Mouse (Mus musculus) brain, adult 2 months (tissue): ENCODE data around the gene Trpm5.

Experiments used
- DNase-seq: peaks from one replicate; pipeline ENCODE4 v3.0.0; 2011; ENCODE audit warnings: low read depth, low spot score

The Trpm5 gene

GRCm38 (mm10) chr7:143059202-143059870 lies 35.1 kb downstream of the Trpm5 start:
- peak; percentile 80 for DNase-seq

GRCm38 (mm10) chr7:143058221-143058697 lies 36.2 kb downstream of the Trpm5 start:
- DNase-seq = no peak

- DNase-seq = no peak
Measured at GRCm38 (mm10) chr7:143057667-143058220, 36.7 kb downstream of the Trpm5 start.

GRCm38 (mm10) chr7:143057023-143057422 lies 37.4 kb downstream of the Trpm5 start:
- no peak for DNase-seq

GRCm38 (mm10) chr7:143055499-143056186 lies 38.8 kb downstream of the Trpm5 start:
- DNase-seq = no peak

GRCm38 (mm10) chr7:143055001-143055400 lies 39.4 kb downstream of the Trpm5 start:
- DNase-seq = no peak

GRCm38 (mm10) chr7:143054612-143054965 lies 39.9 kb downstream of the Trpm5 start:
- DNase-seq = no peak

- no peak for DNase-seq
Measured at GRCm38 (mm10) chr7:143053961-143054611, 40.4 kb downstream of the Trpm5 start.

- peak; percentile 56 for DNase-seq
Measured at GRCm38 (mm10) chr7:143053008-143053899, 41.2 kb downstream of the Trpm5 start.

GRCm38 (mm10) chr7:143052626-143053007 lies 41.8 kb downstream of the Trpm5 start, which contains the start of gene Cd81:
Gene Cd81 (plus strand): TSS chr7:143052739.
- peak; percentile 83 for DNase-seq

- DNase-seq = no peak
Measured at GRCm38 (mm10) chr7:143051316-143051715, 43.1 kb downstream of the Trpm5 start.

- DNase-seq = no peak
Measured at GRCm38 (mm10) chr7:143049841-143050816, 44.3 kb downstream of the Trpm5 start.

- DNase-seq = no peak
Measured at GRCm38 (mm10) chr7:143049331-143049730, 45.1 kb downstream of the Trpm5 start.

- no peak for DNase-seq
Measured at GRCm38 (mm10) chr7:143046358-143046757, 48.1 kb downstream of the Trpm5 start.

GRCm38 (mm10) chr7:143044826-143045206 lies 49.6 kb downstream of the Trpm5 start:
- DNase-seq = no peak

GRCm38 (mm10) chr7:143044049-143044825 lies 50.2 kb downstream of the Trpm5 start:
- no peak for DNase-seq

GRCm38 (mm10) chr7:143042897-143043300 lies 51.5 kb downstream of the Trpm5 start:
- DNase-seq = peak; percentile 56

GRCm38 (mm10) chr7:143042089-143042488 lies 52.4 kb downstream of the Trpm5 start:
- no peak for DNase-seq

GRCm38 (mm10) chr7:143041138-143041822 lies 53.2 kb downstream of the Trpm5 start:
- DNase-seq = no peak
